Comparison of ENCODE assay signal across 10 mouse cellular contexts in genomic region chr8:92252597-92253375, GRCm38 (mm10).
DNase-seq lines count a peak whose midpoint lies in the region; ATAC-seq lines count a peak whose summit lies in the region.
"Had no signal": no experiment of that assay in that cellular context is flagged by ENCODE, and none has a peak within 500 bp of the region (broad histone marks: within the 10 kb centered on the region; RNA-seq: fewer than 3 reads in every experiment).

No protein-coding gene starts in this region.

- H3K4me2 ChIP-seq in forebrain, embryonic 12.5 days = no peak overlapping the region
- no peak overlapping the region for H3K4me2 ChIP-seq in forebrain, embryonic 11.5 days (ENCODE audit: low read depth, low read length, severe bottlenecking)
- no peak overlapping the region for H3K4me2 ChIP-seq in limb, embryonic 13.5 days (replicated peaks)
- no peak overlapping the region for H3K4me2 ChIP-seq in midbrain, embryonic 14.5 days (ENCODE audit: low read length)
- H3K4me2 ChIP-seq in neural tube, embryonic 15.5 days = no peak overlapping the region
- H3K4me2 ChIP-seq: liver, embryonic 11.5 days had no signal

- no peak overlapping the region for H3K4me3 ChIP-seq in forebrain, embryonic 12.5 days (replicated peaks)
- H3K4me3 ChIP-seq in forebrain, embryonic 11.5 days (ENCODE audit: low read depth, low read length) = no peak overlapping the region
- no peak overlapping the region for H3K4me3 ChIP-seq in limb, embryonic 13.5 days
- H3K4me3 ChIP-seq in limb, embryonic 10.5 days = no peak overlapping the region
- no peak overlapping the region for H3K4me3 ChIP-seq in midbrain, embryonic 14.5 days (replicated peaks; ENCODE audit: low read depth, low read length)
- no peak overlapping the region for H3K4me3 ChIP-seq in neural tube, embryonic 15.5 days (replicated peaks)

- 37% methylated on average over 8 of the region's 8 CpGs for WGBS in forebrain, embryonic 12.5 days
- WGBS in forebrain, embryonic 11.5 days = 53% methylated on average over 8 of the region's 8 CpGs
- 44% methylated on average over 8 of the region's 8 CpGs for WGBS in limb, embryonic 13.5 days
- WGBS in limb, embryonic 10.5 days = 65% methylated on average over 8 of the region's 8 CpGs
- 36% methylated on average over 8 of the region's 8 CpGs for WGBS in midbrain, embryonic 14.5 days
- WGBS in neural tube, embryonic 15.5 days = 65% methylated on average over 8 of the region's 8 CpGs

- no peaks in the 10 kb centered on the region for H3K36me3 ChIP-seq in forebrain, embryonic 12.5 days (replicated peaks)
- no peaks in the 10 kb centered on the region for H3K36me3 ChIP-seq in forebrain, embryonic 11.5 days (ENCODE audit: control insufficient read depth, insufficient read depth, low read length)
- no peaks in the 10 kb centered on the region for H3K36me3 ChIP-seq in limb, embryonic 13.5 days
- H3K36me3 ChIP-seq in limb, embryonic 10.5 days = no peaks in the 10 kb centered on the region
- no peaks in the 10 kb centered on the region for H3K36me3 ChIP-seq in midbrain, embryonic 14.5 days (ENCODE audit: control insufficient read depth, insufficient read depth, low read length)
- no peaks in the 10 kb centered on the region for H3K36me3 ChIP-seq in neural tube, embryonic 15.5 days

- H3K27ac ChIP-seq in forebrain, embryonic 12.5 days = no peak overlapping the region
- no peak overlapping the region for H3K27ac ChIP-seq in forebrain, embryonic 11.5 days (ENCODE audit: low read depth, low read length)
- H3K27ac ChIP-seq in limb, embryonic 13.5 days = no peak overlapping the region
- H3K27ac ChIP-seq in limb, embryonic 10.5 days = no peak overlapping the region
- H3K27ac ChIP-seq in midbrain, embryonic 14.5 days (replicated peaks; ENCODE audit: low read depth, low read length) = no peak overlapping the region
- H3K27ac ChIP-seq in neural tube, embryonic 15.5 days (replicated peaks) = no peak overlapping the region

- H3K27me3 ChIP-seq in forebrain, embryonic 12.5 days = peaks cover 37% of the 10 kb centered on the region
- no peaks in the 10 kb centered on the region for H3K27me3 ChIP-seq in forebrain, embryonic 11.5 days (ENCODE audit: control insufficient read depth, insufficient read depth, low read length)
- H3K27me3 ChIP-seq in limb, embryonic 13.5 days = peaks cover 18% of the 10 kb centered on the region
- peaks cover 15% of the 10 kb centered on the region; the same call in 1 of the 2 replicates for H3K27me3 ChIP-seq in limb, embryonic 10.5 days (ENCODE audit: low read depth, poor library complexity, severe bottlenecking)
- H3K27me3 ChIP-seq in midbrain, embryonic 14.5 days (ENCODE audit: control insufficient read depth, insufficient read depth, low read length) = no peaks in the 10 kb centered on the region
- H3K27me3 ChIP-seq in neural tube, embryonic 15.5 days (replicated peaks) = 0 out of 2 replicates have a peak, but pooled peaks cover 5% of the 10 kb centered on the region

- H3K4me1 ChIP-seq in forebrain, embryonic 12.5 days = peaks cover 14% of the 10 kb centered on the region
- H3K4me1 ChIP-seq in forebrain, embryonic 11.5 days (replicated peaks; ENCODE audit: control insufficient read depth, insufficient read depth, low read length) = no peaks in the 10 kb centered on the region
- peaks cover 10% of the 10 kb centered on the region for H3K4me1 ChIP-seq in limb, embryonic 13.5 days
- peaks cover 10% of the 10 kb centered on the region for H3K4me1 ChIP-seq in limb, embryonic 10.5 days
- H3K4me1 ChIP-seq in midbrain, embryonic 14.5 days (ENCODE audit: control insufficient read depth, insufficient read depth, low read length) = peaks cover 8% of the 10 kb centered on the region
- H3K4me1 ChIP-seq in neural tube, embryonic 15.5 days = 0 out of 2 replicates have a peak, but pooled peaks cover 4% of the 10 kb centered on the region

- H3K9me3 ChIP-seq in forebrain, embryonic 12.5 days = no peaks in the 10 kb centered on the region
- H3K9me3 ChIP-seq in forebrain, embryonic 11.5 days (ENCODE audit: control insufficient read depth, low read length) = no peaks in the 10 kb centered on the region
- no peaks in the 10 kb centered on the region for H3K9me3 ChIP-seq in limb, embryonic 13.5 days
- H3K9me3 ChIP-seq in limb, embryonic 10.5 days (replicated peaks) = no peaks in the 10 kb centered on the region
- H3K9me3 ChIP-seq in midbrain, embryonic 14.5 days (ENCODE audit: control insufficient read depth, low read length) = no peaks in the 10 kb centered on the region
- H3K9me3 ChIP-seq in neural tube, embryonic 15.5 days (replicated peaks) = no peaks in the 10 kb centered on the region

- no peak for DNase-seq in forebrain, embryonic 11.5 days (ENCODE audit: low spot score)
- no peak for DNase-seq in limb, embryonic 10.5 days (ENCODE audit: low spot score)
- peak; percentile 24 to 49 for DNase-seq in frontal cortex, postnatal 36 days (ENCODE audit: low spot score in 2 of 2)
- DNase-seq in midbrain, embryonic 14.5 days = peak; percentile 57
- no peak for DNase-seq in gastrocnemius, adult 18-20 months (ENCODE audit: low spot score)
- DNase-seq: cerebellum, adult 11-12 months had no signal

- no peak overlapping the region for H3K9ac ChIP-seq in forebrain, embryonic 12.5 days
- H3K9ac ChIP-seq in forebrain, embryonic 11.5 days (ENCODE audit: low read length) = no peak overlapping the region
- no peak overlapping the region for H3K9ac ChIP-seq in limb, embryonic 13.5 days
- no peak overlapping the region for H3K9ac ChIP-seq in midbrain, embryonic 14.5 days (replicated peaks; ENCODE audit: low read length)
- H3K9ac ChIP-seq in neural tube, embryonic 15.5 days (replicated peaks) = no peak overlapping the region

- 0 out of 2 replicates have a peak, but pooled peaks have one; percentile 44 for ATAC-seq in forebrain, embryonic 12.5 days (ENCODE audit: low FRiP score)
- no peak for ATAC-seq in forebrain, embryonic 11.5 days (replicated peaks; ENCODE audit: low FRiP score)
- peak; percentile 84 for ATAC-seq in limb, embryonic 13.5 days (ENCODE audit: low FRiP score, low read depth)
- no peak for ATAC-seq in midbrain, embryonic 14.5 days (ENCODE audit: low FRiP score, low TSS enrichment)
- ATAC-seq in neural tube, embryonic 15.5 days (ENCODE audit: low FRiP score) = no peak

Comparison
In these comparisons a context has a peak if more than half of its experiments do, and no peak if none do; other contexts are left out.
1. ATAC-seq: peak in forebrain, embryonic 12.5 days (single experiment) and limb, embryonic 13.5 days (single experiment); none in forebrain, embryonic 11.5 days (single experiment), midbrain, embryonic 14.5 days (single experiment) and neural tube, embryonic 15.5 days (single experiment).
2. DNase-seq: peak in frontal cortex, postnatal 36 days (2 of 2) and midbrain, embryonic 14.5 days (single experiment); none in forebrain, embryonic 11.5 days (single experiment), limb, embryonic 10.5 days (single experiment) and gastrocnemius, adult 18-20 months (single experiment).